Mouse (Mus musculus) intestine, embryonic 14.5 days (tissue): ENCODE measurements around the gene Mylk2. TPM values are rescaled to one million over a fixed set of nuclear protein-coding genes. Genes with fewer than 3 reads are reported as not detected.

Experiments
- ATAC-seq: fragments of 200-750 bp; cut with Nextera tagmentation; replicated peaks from 2 replicates; pipeline ENCODE4 v1.8.0; 2017; ENCODE audit warnings: low read depth, moderate number of reproducible peaks, moderate TSS enrichment, moderate library complexity; ENCODE audit not compliant: low FRiP score, low TSS enrichment
- DNase-seq: peaks from one replicate; pipeline ENCODE4 v3.0.0-alpha.2; 2018; ENCODE audit warnings: low spot score
- H3K27ac ChIP-seq: fragments of 300-500 bp; sonication (generic); 2 replicates; pipeline ENCODE4 v1.5.1; 2014; ENCODE audit warnings: low read depth, mild to moderate bottlenecking, control low read depth
- H3K27me3 ChIP-seq: fragments of 300-500 bp; sonication (generic); replicated peaks from 2 replicates; pipeline ENCODE4 v1.6.1; 2014; ENCODE audit warnings: low read length, control low read depth; ENCODE audit not compliant: control insufficient read depth, insufficient read depth
- H3K36me3 ChIP-seq: fragments of 300-500 bp; sonication (generic); 2 replicates; pipeline ENCODE4 v1.6.1; 2014; ENCODE audit warnings: low read length, control low read depth; ENCODE audit not compliant: control insufficient read depth, insufficient read depth
- H3K4me1 ChIP-seq: fragments of 300-500 bp; sonication (generic); replicated peaks from 2 replicates; pipeline ENCODE4 v1.6.1; 2014; ENCODE audit warnings: low read length, control low read depth, mixed read lengths; ENCODE audit not compliant: control insufficient read depth, insufficient read depth
- H3K4me2 ChIP-seq: fragments of 300-500 bp; sonication (generic); 2 replicates; pipeline ENCODE4 v1.6.1; 2014; ENCODE audit warnings: low read length
- H3K4me3 ChIP-seq: fragments of 300-500 bp; sonication (generic); 2 replicates; pipeline ENCODE4 v1.5.1; 2014; ENCODE audit warnings: low read depth, low read length, control low read depth, mixed read lengths
- H3K9ac ChIP-seq: fragments of 300-500 bp; sonication (generic); 2 replicates; pipeline ENCODE4 v1.6.1; 2014; ENCODE audit warnings: mild to moderate bottlenecking, low read length
- H3K9me3 ChIP-seq: fragments of 300-500 bp; sonication (generic); 2 replicates; pipeline ENCODE4 v1.6.1; 2016; ENCODE audit warnings: low read length, control low read depth; ENCODE audit not compliant: control insufficient read depth
- WGBS: fragments of 180-500 bp; shearing (Covaris S2); extraction: QIAGEN DNeasy Blood & Tissue Kit; methylation state at CpG from one replicate; pipeline ENCODE4 v1.1.7; 2014; 5-methylcytosine and 5-hydroxymethylcytosine counted together
- polyA plus RNA-seq: library from polyadenylated mRNA; unstranded; fragments of >200 nt; fragmentation: Nextera tagmentation; extraction: Ambion mirVana; gene quantifications from 2 replicates; pipeline ENCODE4 v1.2.1, GENCODE M21; 2014

The Mylk2 gene
- polyA plus RNA-seq: 0.09 TPM in 1 of 2 replicates, not detected in the other

DNA sequence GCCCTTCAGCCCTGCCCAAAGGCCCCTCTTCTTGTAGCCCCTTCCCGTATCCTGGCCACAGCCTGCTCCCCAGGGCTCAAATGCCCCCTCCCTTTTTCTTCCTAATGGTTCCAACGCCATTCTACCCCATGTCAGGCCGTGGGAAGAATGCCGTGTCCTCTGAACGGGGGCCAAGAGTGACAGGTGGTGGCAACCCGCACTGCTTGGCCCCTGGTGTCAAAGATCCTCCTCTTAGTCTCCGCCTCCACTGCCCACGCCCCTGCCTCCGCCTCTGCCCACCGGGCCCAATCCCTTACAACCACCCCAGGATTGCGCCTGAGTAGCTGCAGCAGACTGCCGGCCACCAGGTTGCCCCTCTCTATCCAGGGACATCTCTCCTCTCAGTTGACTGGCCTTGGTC lies at the start of gene Mylk2:
Gene Mylk2 (plus strand): TSS at position 322 of the 400 bp plus-strand sequence.
- Histone ChIP-seq H3K9me3 (no peaks in the 10 kb centered on the region), H3K9ac (no peak within 1 kb of the TSS), H3K4me3 (no peak within 1 kb of the TSS), H3K27ac (no peak within 1 kb of the TSS), H3K4me1 (peaks cover 16% of the 10 kb centered on the region; the same call in 1 of the 2 replicates), H3K27me3 (peaks cover 41% of the 10 kb centered on the region), H3K36me3 (no peaks in the 10 kb centered on the region), H3K4me2 (no peak within 1 kb of the TSS)
- ATAC-seq (no peak), DNase-seq (no peak)
- 25% methylated on average over 12 of the region's 12 CpGs for WGBS

DNA sequence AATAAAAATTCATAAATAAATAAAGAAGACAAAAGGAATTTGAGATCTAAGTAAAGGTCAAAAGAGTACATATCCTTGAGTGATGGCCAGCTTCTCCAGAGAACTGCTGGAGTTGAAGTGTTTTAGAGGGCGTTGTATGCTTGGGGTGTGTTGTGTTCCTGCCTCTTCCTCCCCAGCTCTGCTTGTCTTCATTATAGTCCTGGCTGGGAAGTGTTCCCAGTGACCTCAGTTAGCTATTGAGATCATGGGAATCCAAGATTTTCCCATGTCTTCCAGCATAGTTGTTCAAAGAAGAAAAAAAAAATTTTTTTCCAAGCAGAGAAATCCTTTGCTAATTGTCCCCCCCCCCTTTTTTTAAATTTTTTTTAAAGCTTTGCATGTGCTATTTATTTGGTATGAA lies 49.3 kb upstream of the Mylk2 start:
- peaks cover 71% of the 10 kb centered on the region for H3K36me3 ChIP-seq
- WGBS: 100% methylated on average over 1 of the region's 1 CpGs
- no peaks in the 10 kb centered on the region for H3K9me3 ChIP-seq

DNA sequence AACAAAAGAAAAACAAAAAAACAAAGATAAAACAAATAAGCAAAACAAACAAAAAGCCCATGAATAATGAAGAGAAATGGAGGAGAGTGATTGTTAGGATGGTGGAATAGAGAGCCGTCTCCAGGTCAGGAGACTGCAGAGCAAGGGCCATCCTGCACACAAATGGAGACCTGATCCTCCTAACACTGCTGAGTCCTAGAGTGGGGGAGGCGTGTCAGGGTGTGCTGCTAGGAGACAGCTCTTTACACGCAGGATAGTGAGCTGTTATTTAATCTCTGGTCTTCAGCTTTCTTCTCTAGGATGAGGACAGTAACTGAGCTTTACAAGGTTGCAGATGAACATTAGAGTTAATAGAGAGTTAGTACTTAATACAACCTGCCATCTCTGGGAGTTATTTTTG lies 48.5 kb upstream of the Mylk2 start:
- Histone ChIP-seq H3K27me3 (no peaks in the 10 kb centered on the region), H3K9ac (no peak overlapping the region), H3K9me3 (no peaks in the 10 kb centered on the region), H3K4me2 (no peak overlapping the region), H3K27ac (no peak overlapping the region), H3K4me1 (no peaks in the 10 kb centered on the region), H3K36me3 (peaks cover 69% of the 10 kb centered on the region), H3K4me3 (no peak overlapping the region)
- no peak for DNase-seq
- no peak for ATAC-seq
- 88% methylated on average over 3 of the region's 3 CpGs for WGBS

More for the DNA sequence above, 49.3 kb upstream of the Mylk2 start:
- H3K4me1 ChIP-seq: no peaks in the 10 kb centered on the region
- H3K4me2 ChIP-seq: no peak overlapping the region
- H3K27me3 ChIP-seq: no peaks in the 10 kb centered on the region
- no peak overlapping the region for H3K27ac ChIP-seq
- no peak overlapping the region for H3K4me3 ChIP-seq
- H3K9ac ChIP-seq: no peak overlapping the region
- DNase-seq (no peak), ATAC-seq (no peak)

DNA sequence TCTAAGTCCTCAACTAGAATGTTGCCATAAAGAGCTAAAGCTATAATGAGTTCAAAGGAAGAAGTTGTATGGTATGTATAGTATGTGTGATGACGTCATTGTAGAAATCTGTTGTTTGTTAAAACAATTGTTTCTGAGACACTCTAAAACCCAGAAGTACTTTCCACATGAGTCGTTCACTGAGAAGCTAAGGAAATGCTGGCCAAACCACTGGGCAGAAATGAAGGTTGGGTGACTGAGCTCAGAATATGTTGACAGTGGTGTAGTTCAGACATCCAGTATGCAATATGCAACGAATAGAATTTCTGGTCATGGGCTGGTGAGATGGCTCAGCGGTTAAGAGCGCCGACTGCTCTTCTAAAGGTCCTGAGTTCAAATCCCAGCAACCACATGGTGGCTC lies 47.8 kb upstream of the Mylk2 start:
- no peaks in the 10 kb centered on the region for H3K9me3 ChIP-seq
- WGBS: 92% methylated on average over 6 of the region's 6 CpGs
- no peak overlapping the region for H3K27ac ChIP-seq
- no peaks in the 10 kb centered on the region for H3K4me1 ChIP-seq
- H3K4me2 ChIP-seq: no peak overlapping the region
- H3K36me3 ChIP-seq: peaks cover 71% of the 10 kb centered on the region
- H3K27me3 ChIP-seq: no peaks in the 10 kb centered on the region
- H3K4me3 ChIP-seq: no peak overlapping the region
- no peak for DNase-seq
- no peak overlapping the region for H3K9ac ChIP-seq
- ATAC-seq: no peak

DNA sequence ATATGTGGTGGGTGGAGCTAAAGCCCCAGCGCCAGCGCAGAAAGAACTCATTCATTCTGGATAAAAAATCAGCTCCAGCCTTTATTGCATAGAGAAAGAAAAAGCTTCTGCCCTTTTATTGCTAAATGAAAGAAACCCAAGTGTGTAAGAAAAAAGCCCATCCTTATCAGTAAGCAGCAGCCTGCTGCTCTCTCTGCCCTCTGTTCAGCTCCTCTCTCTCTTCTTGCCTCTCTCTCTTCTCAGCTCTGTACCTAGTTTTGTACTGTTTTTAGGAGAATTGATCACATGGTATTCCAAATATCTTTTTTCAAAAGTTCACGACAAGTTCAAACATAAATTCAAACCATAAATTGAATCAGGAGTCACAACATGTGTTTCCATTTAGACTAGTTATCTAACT lies 32.9 kb upstream of the Mylk2 start:
- Histone ChIP-seq H3K4me2 (no peak overlapping the region), H3K4me3 (no peak overlapping the region), H3K9ac (no peak overlapping the region), H3K36me3 (peaks cover 93% of the 10 kb centered on the region), H3K27ac (no peak overlapping the region), H3K4me1 (no peaks in the 10 kb centered on the region), H3K9me3 (no peaks in the 10 kb centered on the region), H3K27me3 (no peaks in the 10 kb centered on the region)
- 82% methylated on average over 3 of the region's 3 CpGs for WGBS
- no peak for ATAC-seq
- DNase-seq: no peak

DNA sequence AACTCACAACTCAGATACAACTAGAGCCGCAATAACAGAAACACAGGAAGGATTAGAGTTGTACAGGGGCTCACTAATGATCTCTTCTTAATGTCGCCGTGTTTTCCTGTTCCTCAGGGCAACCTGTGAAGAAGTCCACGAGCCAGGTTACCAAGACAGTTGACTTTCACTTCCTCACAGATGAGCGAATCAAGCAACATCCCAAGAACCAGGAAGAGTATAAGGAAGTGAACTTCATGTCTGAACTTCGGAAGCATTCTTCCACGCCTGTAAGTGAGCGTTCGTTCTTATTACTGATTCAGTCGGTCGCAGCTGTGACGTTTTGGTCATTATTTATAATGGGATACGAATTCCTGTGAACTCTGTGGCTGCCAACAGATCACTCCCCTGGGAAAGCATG lies 30.3 kb upstream of the Mylk2 start:
- Histone ChIP-seq H3K4me3 (no peak overlapping the region), H3K9me3 (no peaks in the 10 kb centered on the region), H3K4me2 (no peak overlapping the region), H3K9ac (no peak overlapping the region), H3K27ac (no peak overlapping the region), H3K36me3 (peaks cover 93% of the 10 kb centered on the region), H3K4me1 (no peaks in the 10 kb centered on the region), H3K27me3 (no peaks in the 10 kb centered on the region)
- no peak for DNase-seq
- ATAC-seq: no peak
- WGBS: 93% methylated on average over 13 of the region's 13 CpGs

DNA sequence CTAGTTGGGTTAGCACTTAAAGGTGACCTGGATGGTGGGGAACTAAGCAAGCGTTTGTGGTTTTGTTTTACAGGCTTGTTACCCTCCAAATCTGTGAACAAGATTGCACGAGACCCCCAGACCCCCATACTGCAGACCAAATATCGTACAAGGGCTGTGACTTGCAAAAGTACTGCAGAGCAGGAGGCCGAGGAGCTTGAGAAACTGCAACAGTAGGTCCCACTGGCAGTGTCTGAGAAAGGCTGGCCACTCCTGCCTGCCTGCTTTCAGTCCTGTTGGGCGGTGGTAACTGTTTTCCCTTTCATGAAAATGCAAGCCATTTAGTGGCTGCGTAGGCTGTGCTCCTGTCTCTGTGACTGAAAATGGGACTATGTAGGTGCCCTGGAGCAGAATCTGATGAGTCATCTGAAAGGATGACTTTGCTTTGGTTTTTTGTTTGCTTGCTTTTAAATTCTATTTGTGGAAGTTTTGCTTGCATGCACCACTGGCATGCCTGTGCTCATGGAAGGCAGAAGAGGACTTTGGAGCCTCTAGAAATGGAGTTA lies 27.0 kb upstream of the Mylk2 start:
- Histone ChIP-seq H3K4me2 (no peak overlapping the region), H3K36me3 (peaks cover 97% of the 10 kb centered on the region), H3K27ac (no peak overlapping the region), H3K4me1 (no peaks in the 10 kb centered on the region), H3K27me3 (no peaks in the 10 kb centered on the region), H3K9me3 (no peaks in the 10 kb centered on the region), H3K9ac (no peak overlapping the region), H3K4me3 (no peak overlapping the region)
- WGBS: 90% methylated on average over 6 of the region's 6 CpGs
- DNase-seq: no peak
- ATAC-seq: no peak

DNA sequence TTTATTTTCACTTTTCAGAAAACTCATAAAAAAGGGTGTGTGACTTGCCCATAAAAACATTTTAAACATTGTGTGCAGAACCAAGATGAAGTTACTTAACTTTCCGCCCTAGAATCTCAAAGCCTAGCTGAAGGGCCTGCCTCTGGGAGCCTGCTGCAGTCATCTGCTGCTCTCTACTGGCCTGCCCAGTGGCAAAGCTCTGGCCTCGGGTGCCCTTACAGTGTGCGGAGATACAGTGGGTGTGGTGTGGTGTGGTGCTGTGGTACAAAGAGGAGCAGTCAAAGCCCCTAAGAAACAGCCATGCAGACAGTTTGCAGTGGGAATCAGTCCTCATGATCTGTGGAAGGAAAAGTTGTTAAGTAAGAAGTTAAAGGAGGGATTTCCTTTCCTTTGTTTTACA lies 23.9 kb upstream of the Mylk2 start:
- DNase-seq (no peak), ATAC-seq (no peak)
- Histone ChIP-seq H3K27ac (no peak overlapping the region), H3K27me3 (no peaks in the 10 kb centered on the region), H3K4me1 (no peaks in the 10 kb centered on the region), H3K4me2 (no peak overlapping the region), H3K36me3 (peaks cover 95% of the 10 kb centered on the region), H3K9me3 (no peaks in the 10 kb centered on the region), H3K9ac (no peak overlapping the region), H3K4me3 (no peak overlapping the region)
- WGBS: 90% methylated on average over 3 of the region's 3 CpGs

DNA sequence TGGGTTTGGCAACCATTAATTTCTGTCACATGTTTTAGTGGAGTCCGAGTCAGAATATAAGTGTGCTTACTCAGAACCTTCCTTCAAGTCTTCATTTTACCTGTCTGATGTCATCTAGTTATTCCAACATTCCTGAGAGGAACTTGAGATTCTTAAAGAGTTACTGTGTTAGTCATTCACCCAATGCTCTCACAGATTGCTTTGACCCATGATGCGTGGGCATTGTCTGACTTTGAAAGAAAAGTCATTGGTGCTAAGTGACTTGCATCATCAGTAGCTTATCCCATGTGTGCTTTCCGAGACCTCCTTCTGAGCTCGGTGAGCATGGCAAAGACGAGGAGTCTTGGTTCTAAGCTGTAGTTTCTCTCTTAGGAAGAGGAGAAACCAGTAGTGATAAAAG lies 22.4 kb upstream of the Mylk2 start:
- ATAC-seq (no peak), DNase-seq (no peak)
- H3K9me3 ChIP-seq: no peaks in the 10 kb centered on the region
- H3K4me3 ChIP-seq: no peak overlapping the region
- H3K36me3 ChIP-seq: peaks cover 96% of the 10 kb centered on the region
- no peak overlapping the region for H3K4me2 ChIP-seq
- no peak overlapping the region for H3K27ac ChIP-seq
- WGBS: 93% methylated on average over 5 of the region's 5 CpGs
- no peaks in the 10 kb centered on the region for H3K27me3 ChIP-seq
- H3K9ac ChIP-seq: no peak overlapping the region
- no peaks in the 10 kb centered on the region for H3K4me1 ChIP-seq
